Mouse (Mus musculus): Measurements from ENCODE around the gene Tmem169. TPM values are rescaled to one million over a fixed set of nuclear protein-coding genes. Genes with fewer than 3 reads are reported as not detected.

Gene Tmem169
- polyA plus RNA-seq, 1 experiment from 2014 or later: 0.79 TPM

DNA sequence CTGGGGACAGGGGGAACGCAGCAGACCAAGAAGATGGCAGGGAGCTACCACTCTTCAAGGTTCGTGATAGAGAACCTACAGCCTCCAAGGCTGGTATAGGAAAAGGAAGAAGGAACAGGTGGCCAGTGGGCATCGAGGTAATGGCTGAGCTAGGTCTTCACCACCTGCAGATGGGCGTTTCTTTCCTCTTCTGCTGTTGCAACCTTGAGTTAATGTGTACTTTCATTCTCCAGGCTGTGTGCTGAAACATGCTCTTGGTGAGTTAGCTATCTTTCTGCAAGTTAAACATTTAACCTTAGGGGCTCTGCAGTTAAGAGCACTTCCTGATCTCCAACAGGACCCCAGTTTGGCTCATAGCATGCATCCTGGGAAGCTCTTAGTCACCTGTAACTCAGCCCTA, 3.7 kb downstream of the Tmem169 start:
- H3K4me1 ChIP-seq (replicated peaks): peaks cover 18% of the 10 kb centered on the region
- WGBS (ENCODE audit: insufficient replicate concordance): 38% methylated on average over 4 of the region's 4 CpGs
- no peaks in the 10 kb centered on the region for H3K9me3 ChIP-seq (replicated peaks)
- ATAC-seq (ENCODE audit: insufficient read depth): no peak
- H3K4me3 ChIP-seq (replicated peaks): no peak overlapping the region
- peaks cover 27% of the 10 kb centered on the region for H3K27me3 ChIP-seq
- no peaks in the 10 kb centered on the region for H3K36me3 ChIP-seq (replicated peaks)
- H3K4me2 ChIP-seq: peak overlapping the region; percentile 29; the same call in 1 of the 2 replicates
- H3K27ac ChIP-seq (replicated peaks): peak overlapping the region; percentile 69
- H3K9ac ChIP-seq: no peak overlapping the region

DNA sequence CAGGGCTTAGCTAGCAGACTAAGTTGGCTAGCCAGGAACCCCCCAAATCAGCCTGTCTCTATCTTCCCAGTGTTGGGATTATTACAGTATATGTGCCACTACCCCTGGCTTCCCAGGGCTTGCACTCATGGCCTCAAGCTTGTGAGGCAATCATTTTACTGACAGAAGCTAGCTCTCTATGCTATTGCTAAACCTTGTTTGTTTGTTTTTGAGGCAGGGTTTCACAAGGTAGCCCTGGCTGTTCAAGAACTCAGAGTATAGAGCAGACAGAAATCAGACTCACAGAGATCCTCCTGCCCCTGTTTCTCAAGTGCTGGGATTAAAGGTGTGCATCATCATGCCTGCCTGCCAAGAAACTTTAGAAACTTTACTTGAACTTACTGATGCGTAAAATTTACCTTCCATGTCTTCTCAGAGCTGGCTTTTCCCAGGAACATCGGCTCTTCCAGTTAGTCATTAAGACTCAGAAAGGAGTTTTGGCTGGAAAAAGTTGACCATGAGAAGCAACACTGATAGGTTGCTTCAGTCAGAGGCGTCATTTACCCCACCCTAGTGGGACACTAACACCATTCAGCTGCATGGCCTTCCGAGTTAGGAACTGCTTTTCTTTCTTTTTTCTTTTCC, 4.5 kb downstream of the Tmem169 start:
- Histone ChIP-seq H3K9me3 (replicated peaks) (no peaks in the 10 kb centered on the region), H3K27me3 (peaks cover 27% of the 10 kb centered on the region), H3K4me3 (replicated peaks) (no peak overlapping the region), H3K9ac (no peak overlapping the region), H3K4me1 (replicated peaks) (peaks cover 14% of the 10 kb centered on the region), H3K36me3 (replicated peaks) (no peaks in the 10 kb centered on the region), H3K27ac (replicated peaks) (peak overlapping the region; percentile 69), H3K4me2 (peak overlapping the region; percentile 29; the same call in 1 of the 2 replicates)
- 57% methylated on average over 4 of the region's 4 CpGs for WGBS (ENCODE audit: insufficient replicate concordance)
- ATAC-seq (ENCODE audit: insufficient read depth): peak; percentile 40

DNA sequence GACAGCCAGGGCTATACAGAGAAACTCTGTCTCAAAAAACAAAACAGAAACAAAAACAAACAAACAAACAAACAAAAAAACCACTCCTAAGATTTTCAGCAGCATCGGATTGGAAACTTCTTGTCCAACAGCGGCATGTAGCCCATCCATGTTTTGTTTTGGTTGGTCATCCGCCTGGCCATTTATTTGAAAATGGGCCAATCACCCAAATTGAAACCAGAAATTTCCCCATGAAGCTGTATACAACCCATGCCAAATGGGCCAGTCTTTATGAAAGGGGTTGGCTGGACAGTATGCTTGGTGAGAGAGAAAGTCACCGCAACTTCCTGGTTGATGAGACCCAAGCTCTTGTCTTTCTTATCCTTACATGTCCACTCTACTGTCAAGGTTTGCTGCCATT, 6.7 kb downstream of the Tmem169 start:
- ATAC-seq (ENCODE audit: insufficient read depth): no peak
- Histone ChIP-seq H3K4me1 (replicated peaks) (0 out of 2 replicates have a peak, but pooled peaks cover 3% of the 10 kb centered on the region), H3K27ac (replicated peaks) (no peak overlapping the region), H3K4me3 (replicated peaks) (no peak overlapping the region), H3K4me2 (no peak overlapping the region), H3K9ac (no peak overlapping the region), H3K36me3 (replicated peaks) (no peaks in the 10 kb centered on the region), H3K27me3 (peaks cover 9% of the 10 kb centered on the region; the same call in 1 of the 2 replicates), H3K9me3 (replicated peaks) (no peaks in the 10 kb centered on the region)
- WGBS (ENCODE audit: insufficient replicate concordance): 75% methylated on average over 4 of the region's 4 CpGs

DNA sequence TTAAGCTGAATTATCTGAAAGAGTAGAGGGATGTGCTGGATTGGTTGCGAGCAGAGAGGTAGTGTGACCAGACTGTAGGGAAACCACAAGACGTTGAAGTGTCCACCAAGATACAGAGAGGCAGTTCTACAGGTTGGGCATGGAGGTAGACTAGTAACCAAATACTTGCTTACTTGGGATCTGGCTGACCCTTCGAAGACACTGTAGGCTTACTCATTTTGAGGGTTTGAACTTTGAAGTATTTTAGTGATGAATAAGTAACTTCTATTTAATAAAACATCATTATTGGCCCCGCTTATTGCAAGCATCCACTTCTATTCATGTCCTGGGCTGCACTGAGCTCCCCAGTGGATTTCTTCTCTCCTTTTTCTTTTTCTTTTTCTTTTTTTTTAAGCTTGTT, 7.3 kb downstream of the Tmem169 start:
- 0 out of 2 replicates have a peak, but pooled peaks cover 3% of the 10 kb centered on the region for H3K4me1 ChIP-seq (replicated peaks)
- no peaks in the 10 kb centered on the region for H3K9me3 ChIP-seq (replicated peaks)
- no peak overlapping the region for H3K27ac ChIP-seq (replicated peaks)
- WGBS (ENCODE audit: insufficient replicate concordance): 71% methylated on average over 4 of the region's 4 CpGs
- no peaks in the 10 kb centered on the region for H3K36me3 ChIP-seq (replicated peaks)
- no peak for ATAC-seq (ENCODE audit: insufficient read depth)
- no peak overlapping the region for H3K4me3 ChIP-seq (replicated peaks)
- H3K27me3 ChIP-seq: peaks cover 5% of the 10 kb centered on the region; the same call in 1 of the 2 replicates
- H3K4me2 ChIP-seq: no peak overlapping the region
- H3K9ac ChIP-seq: no peak overlapping the region

DNA sequence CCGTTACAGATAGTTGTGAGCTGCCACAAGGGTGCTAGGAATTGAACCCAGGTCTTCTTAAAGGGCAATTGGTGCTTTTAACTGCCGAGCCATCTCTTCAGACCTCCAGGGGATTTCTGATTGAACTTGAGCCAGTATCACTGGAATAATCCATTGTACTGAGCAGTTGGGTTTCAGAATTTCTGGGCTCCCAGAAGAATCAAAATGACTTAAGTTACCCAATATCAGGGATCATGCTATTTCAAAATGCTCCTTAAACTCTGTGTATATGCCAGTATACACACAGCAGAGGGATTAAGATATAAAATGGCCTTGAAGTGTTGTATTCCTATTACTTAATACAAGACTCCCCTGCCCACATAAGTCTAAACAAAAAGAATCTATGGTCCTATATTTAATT, 7.8 kb downstream of the Tmem169 start:
- Histone ChIP-seq H3K27me3 (no peaks in the 10 kb centered on the region; the same call in 1 of the 2 replicates), H3K4me2 (no peak overlapping the region), H3K9me3 (replicated peaks) (no peaks in the 10 kb centered on the region), H3K9ac (no peak overlapping the region), H3K4me1 (replicated peaks) (0 out of 2 replicates have a peak, but pooled peaks cover 3% of the 10 kb centered on the region), H3K4me3 (replicated peaks) (no peak overlapping the region), H3K36me3 (replicated peaks) (no peaks in the 10 kb centered on the region), H3K27ac (replicated peaks) (no peak overlapping the region)
- no peak for ATAC-seq (ENCODE audit: insufficient read depth)
- 54% methylated on average over 2 of the region's 2 CpGs for WGBS (ENCODE audit: insufficient replicate concordance)

DNA sequence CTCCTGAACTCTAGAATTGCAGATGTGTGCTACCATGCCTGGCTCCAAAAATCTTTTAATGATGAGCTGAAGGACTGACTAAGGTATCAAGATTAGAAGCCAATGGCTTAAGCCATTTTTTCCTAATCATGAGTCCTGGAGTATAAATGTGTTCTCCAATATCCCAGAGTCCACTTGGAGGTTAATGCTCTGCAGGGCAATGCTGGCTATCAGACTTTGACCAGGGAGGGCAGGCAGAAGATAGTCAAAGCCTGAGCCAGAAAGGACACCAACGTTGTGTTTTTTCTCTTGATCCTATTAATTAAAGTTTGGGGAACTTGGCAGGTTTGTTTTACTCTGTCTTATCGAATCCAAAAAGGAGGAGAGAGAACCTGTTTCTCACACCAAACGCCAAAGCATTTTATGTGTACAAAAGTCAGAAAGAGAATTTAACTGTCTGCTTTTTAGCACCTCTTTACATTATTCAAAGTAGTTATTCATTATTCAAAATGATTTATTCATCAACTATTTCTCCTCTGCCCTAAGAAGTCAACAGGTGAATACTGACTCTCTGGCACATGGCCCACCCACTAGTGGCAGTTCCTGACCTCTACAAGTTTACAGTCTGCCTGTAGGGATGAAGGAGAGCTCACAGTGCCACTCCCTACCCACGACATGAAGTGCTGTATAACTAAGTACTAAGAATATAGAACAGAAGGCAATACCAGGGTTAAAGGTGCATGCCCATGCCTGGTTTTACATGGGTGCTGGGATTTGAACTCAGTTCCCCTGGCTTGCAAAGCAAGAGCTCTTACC, 9.9 kb downstream of the Tmem169 start:
- ATAC-seq (ENCODE audit: insufficient read depth): no peak
- 46% methylated on average over 4 of the region's 4 CpGs for WGBS (ENCODE audit: insufficient replicate concordance)

DNA sequence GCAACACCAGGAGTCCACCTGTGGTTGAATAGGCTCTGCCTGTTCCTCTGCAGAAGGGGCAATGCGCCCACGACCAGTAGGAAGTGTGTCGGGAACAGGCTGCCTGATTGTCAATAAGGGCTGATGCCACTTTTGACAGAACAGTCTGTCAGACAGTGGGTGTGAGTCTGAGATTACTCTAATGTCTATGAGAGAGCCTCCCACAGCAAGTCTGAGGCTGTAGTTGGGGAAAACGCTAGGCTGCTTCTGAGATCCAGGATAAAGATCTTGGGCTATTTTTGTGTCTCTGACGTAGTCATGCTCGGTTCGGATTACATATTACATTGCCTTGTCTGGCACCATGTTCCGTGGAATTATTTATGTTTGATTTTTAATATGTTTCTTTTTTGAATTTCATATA, 11.6 kb downstream of the Tmem169 start:
- H3K27ac ChIP-seq (replicated peaks): no peak overlapping the region
- no peak overlapping the region for H3K4me3 ChIP-seq (replicated peaks)
- H3K4me2 ChIP-seq: no peak overlapping the region
- no peaks in the 10 kb centered on the region for H3K9me3 ChIP-seq (replicated peaks)
- H3K27me3 ChIP-seq: no peaks in the 10 kb centered on the region
- no peaks in the 10 kb centered on the region for H3K36me3 ChIP-seq (replicated peaks)
- WGBS (ENCODE audit: insufficient replicate concordance): 48% methylated on average over 8 of the region's 8 CpGs
- no peak overlapping the region for H3K9ac ChIP-seq
- no peak for ATAC-seq (ENCODE audit: insufficient read depth)
- no peaks in the 10 kb centered on the region for H3K4me1 ChIP-seq (replicated peaks)

More for the DNA sequence above, 9.9 kb downstream of the Tmem169 start:
- no peak overlapping the region for H3K27ac ChIP-seq (replicated peaks)
- H3K36me3 ChIP-seq (replicated peaks): no peaks in the 10 kb centered on the region
- H3K9me3 ChIP-seq (replicated peaks): no peaks in the 10 kb centered on the region
- H3K4me3 ChIP-seq (replicated peaks): no peak overlapping the region
- no peaks in the 10 kb centered on the region for H3K27me3 ChIP-seq
- no peak overlapping the region for H3K9ac ChIP-seq
- no peak overlapping the region for H3K4me2 ChIP-seq
- no peaks in the 10 kb centered on the region for H3K4me1 ChIP-seq (replicated peaks)

DNA sequence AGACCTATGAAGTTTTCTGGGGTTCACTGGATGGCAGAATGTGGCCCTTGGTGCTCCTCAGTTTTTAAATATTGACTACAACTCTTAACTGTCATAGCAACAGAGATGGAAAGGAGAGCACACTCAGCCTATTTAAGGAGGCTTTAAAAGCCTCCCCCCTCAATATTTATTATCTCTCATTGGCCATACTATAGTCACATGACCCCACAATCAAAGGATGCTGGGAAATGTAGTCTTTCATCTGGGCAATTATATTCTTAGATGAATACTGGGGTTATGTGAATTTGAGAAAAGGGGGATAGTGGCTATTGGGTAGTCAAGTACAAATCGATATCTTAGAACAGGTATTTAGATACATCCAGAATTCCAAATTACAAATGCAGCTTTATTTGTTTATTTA, 17.7 kb downstream of the Tmem169 start:
- no peak overlapping the region for H3K27ac ChIP-seq (replicated peaks)
- H3K9me3 ChIP-seq (replicated peaks): no peaks in the 10 kb centered on the region
- H3K36me3 ChIP-seq (replicated peaks): no peaks in the 10 kb centered on the region
- no peak for ATAC-seq (ENCODE audit: insufficient read depth)
- H3K27me3 ChIP-seq: no peaks in the 10 kb centered on the region
- H3K4me3 ChIP-seq (replicated peaks): no peak overlapping the region
- no peak overlapping the region for H3K4me2 ChIP-seq
- 55% methylated on average over 1 of the region's 1 CpGs for WGBS (ENCODE audit: insufficient replicate concordance)
- peaks cover 7% of the 10 kb centered on the region; the same call in 1 of the 2 replicates for H3K4me1 ChIP-seq (replicated peaks)
- no peak overlapping the region for H3K9ac ChIP-seq

DNA sequence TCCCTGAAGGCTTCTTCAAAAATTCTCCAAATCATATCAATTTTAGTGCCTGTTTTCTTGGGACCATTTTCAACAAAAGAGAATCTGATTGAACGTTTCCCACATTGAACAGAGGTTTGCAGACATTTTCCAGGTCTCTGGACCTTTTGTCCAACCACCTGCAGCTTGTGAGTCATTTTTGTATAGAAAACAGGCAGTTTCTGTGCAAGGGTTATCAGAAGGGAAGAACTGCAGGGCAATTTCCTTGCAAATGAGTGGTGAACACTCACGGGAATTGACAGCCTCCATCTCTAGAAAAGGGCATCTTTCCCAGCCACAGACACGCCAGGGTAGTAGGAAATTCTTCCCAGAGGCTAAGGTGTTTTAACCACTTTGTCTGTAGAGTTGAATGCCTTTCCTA, 22.1 kb downstream of the Tmem169 start:
- H3K4me1 ChIP-seq (replicated peaks): peaks cover 21% of the 10 kb centered on the region
- no peaks in the 10 kb centered on the region for H3K9me3 ChIP-seq (replicated peaks)
- ATAC-seq (ENCODE audit: insufficient read depth): no peak
- H3K27ac ChIP-seq (replicated peaks): no peak overlapping the region
- no peaks in the 10 kb centered on the region for H3K27me3 ChIP-seq
- peak overlapping the region; percentile 88 for H3K4me2 ChIP-seq
- H3K9ac ChIP-seq: no peak overlapping the region
- no peaks in the 10 kb centered on the region for H3K36me3 ChIP-seq (replicated peaks)
- WGBS (ENCODE audit: insufficient replicate concordance): 49% methylated on average over 3 of the region's 3 CpGs
- H3K4me3 ChIP-seq (replicated peaks): no peak overlapping the region

DNA sequence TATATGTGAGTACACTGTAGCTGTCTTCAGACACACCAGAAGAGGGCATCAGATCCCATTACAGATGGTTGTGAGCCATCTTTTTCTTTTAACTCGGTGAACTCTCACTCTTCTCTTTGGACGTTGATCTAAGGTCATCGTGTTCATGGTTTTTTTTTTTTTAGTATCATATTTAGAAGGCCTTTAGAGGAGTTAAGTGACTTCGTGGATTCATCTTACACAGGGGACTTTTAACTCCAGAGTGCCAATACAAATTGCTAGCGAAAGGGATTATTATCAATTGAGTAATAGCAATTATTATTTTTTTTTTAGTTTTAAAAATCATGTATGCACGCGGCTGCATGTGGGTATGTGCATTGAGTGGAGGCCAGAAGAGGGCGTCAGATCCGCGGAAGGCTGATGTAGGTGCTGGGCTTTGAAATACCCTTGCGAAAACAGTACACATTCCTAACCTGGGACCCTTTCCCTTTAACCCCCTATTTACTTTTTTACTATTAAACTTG, 22.6 kb downstream of the Tmem169 start:
- H3K4me2 ChIP-seq: peak overlapping the region; percentile 88
- no peaks in the 10 kb centered on the region for H3K36me3 ChIP-seq (replicated peaks)
- no peaks in the 10 kb centered on the region for H3K9me3 ChIP-seq (replicated peaks)
- peaks cover 21% of the 10 kb centered on the region for H3K4me1 ChIP-seq (replicated peaks)
- ATAC-seq (ENCODE audit: insufficient read depth): peak; percentile 77
- no peaks in the 10 kb centered on the region for H3K27me3 ChIP-seq
- WGBS (ENCODE audit: insufficient replicate concordance): 1% methylated on average over 11 of the region's 11 CpGs
- peak overlapping the region; percentile 86 for H3K27ac ChIP-seq (replicated peaks)
- peak overlapping the region; percentile 74 for H3K4me3 ChIP-seq (replicated peaks)
- H3K9ac ChIP-seq: peak overlapping the region; percentile 69

DNA sequence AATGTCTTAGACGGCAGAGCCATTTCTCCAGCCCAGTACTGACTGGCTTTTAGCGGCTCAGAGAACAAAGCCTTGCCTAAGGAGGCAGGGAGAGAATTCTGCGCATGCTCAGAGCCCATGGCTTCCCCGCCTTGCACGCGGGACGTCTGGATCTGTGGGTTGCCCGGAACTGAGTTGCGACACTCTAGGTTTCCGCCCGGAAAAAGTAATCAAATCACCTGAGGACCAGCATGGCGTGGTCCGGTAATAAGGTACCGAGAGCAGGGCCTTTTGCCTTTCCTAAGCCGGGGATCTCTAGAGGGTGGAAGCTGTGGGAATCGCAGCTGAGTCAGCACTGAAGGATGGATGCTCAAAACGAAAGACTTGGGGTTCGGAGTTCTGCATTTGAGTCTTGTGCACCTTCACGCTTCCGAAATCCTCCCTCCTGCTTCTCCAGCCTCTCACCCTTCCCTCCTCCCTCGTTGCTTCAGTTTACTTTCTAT, 23.2 kb downstream of the Tmem169 start, which contains the start of gene Xrcc5:
Xrcc5 (plus strand) TSS at position 105 of the 482 bp plus-strand sequence.
- H3K27me3 ChIP-seq: no peaks in the 10 kb centered on the region
- H3K4me1 ChIP-seq (replicated peaks): peaks cover 21% of the 10 kb centered on the region
- peak within 1 kb of the TSS; percentile 69 for H3K9ac ChIP-seq
- peak within 1 kb of the TSS; percentile 74 for H3K4me3 ChIP-seq (replicated peaks)
- peak; percentile 90 for ATAC-seq (ENCODE audit: insufficient read depth)
- 1% methylated on average over 21 of the region's 21 CpGs for WGBS (ENCODE audit: insufficient replicate concordance)
- peak within 1 kb of the TSS; percentile 88 for H3K4me2 ChIP-seq
- H3K27ac ChIP-seq (replicated peaks): peak within 1 kb of the TSS; percentile 86
- H3K36me3 ChIP-seq (replicated peaks): no peaks in the 10 kb centered on the region
- H3K9me3 ChIP-seq (replicated peaks): no peaks in the 10 kb centered on the region
